Mouse (Mus musculus) macrophage (primary cell): ENCODE measurements around the gene Zfand2a. TPM values are rescaled to one million over a fixed set of nuclear protein-coding genes. Genes with fewer than 3 reads are reported as not detected.

Experiments used
- H3K27ac ChIP-seq: fragments of 350-480 bp; formaldehyde crosslinking; 2 replicates; pipeline ENCODE4 v1.9.0; 2021
- H3K36me3 ChIP-seq: fragments of 350-480 bp; formaldehyde crosslinking; 2 replicates; pipeline ENCODE4 v1.9.0; 2021; ENCODE audit errors: inconsistent target
- H3K4me3 ChIP-seq: fragments of 350-480 bp; formaldehyde crosslinking; 2 replicates; pipeline ENCODE4 v1.9.0; 2021; ENCODE audit errors: inconsistent target
- H3K79me2 ChIP-seq: fragments of 350-480 bp; formaldehyde crosslinking; 2 replicates; pipeline ENCODE4 v1.9.0; 2021; ENCODE audit errors: inconsistent target
- WGBS: methylation state at CpG from one replicate; pipeline ENCODE4 v1.1.7; 2026; ENCODE audit warnings: inconsistent platforms; ENCODE audit not compliant: missing documents; 5-methylcytosine and 5-hydroxymethylcytosine counted together
- polyA plus RNA-seq: library from polyadenylated mRNA; stranded (reverse); fragments of 250-400 nt; gene quantifications from 3 replicates; pipeline ENCODE4 v1.2.4, GENCODE M21; 2018; ENCODE audit warnings: inconsistent platforms

Gene Zfand2a
- polyA plus RNA-seq, 1 experiment from 2014 or later = 76.5 TPM

DNA sequence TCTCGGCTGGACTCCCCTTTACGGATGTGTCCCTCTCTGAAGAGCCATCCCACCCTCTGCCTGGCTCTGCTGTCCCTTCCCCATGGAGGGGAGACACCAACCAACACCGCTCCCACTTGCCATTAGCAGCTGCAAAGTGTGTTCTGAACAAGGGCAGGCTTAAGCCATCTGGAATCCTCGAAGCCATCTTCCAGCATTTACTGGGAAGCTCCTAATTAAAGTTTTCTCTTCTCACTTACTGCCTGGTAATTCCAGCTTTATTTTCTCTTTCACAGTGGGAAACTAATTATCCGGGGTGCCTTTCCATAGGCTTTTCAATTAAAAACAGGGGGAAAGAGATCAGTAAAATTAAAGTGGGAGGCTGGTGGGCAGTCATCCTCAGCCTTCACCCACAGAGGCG, 52.0 kb downstream of the Zfand2a start:
- H3K36me3 ChIP-seq = no peaks in the 10 kb centered on the region
- H3K4me3 ChIP-seq = no peak overlapping the region
- no peak overlapping the region for H3K27ac ChIP-seq
- H3K79me2 ChIP-seq = no peaks in the 10 kb centered on the region
- WGBS = 94% methylated on average over 6 of the region's 6 CpGs

DNA sequence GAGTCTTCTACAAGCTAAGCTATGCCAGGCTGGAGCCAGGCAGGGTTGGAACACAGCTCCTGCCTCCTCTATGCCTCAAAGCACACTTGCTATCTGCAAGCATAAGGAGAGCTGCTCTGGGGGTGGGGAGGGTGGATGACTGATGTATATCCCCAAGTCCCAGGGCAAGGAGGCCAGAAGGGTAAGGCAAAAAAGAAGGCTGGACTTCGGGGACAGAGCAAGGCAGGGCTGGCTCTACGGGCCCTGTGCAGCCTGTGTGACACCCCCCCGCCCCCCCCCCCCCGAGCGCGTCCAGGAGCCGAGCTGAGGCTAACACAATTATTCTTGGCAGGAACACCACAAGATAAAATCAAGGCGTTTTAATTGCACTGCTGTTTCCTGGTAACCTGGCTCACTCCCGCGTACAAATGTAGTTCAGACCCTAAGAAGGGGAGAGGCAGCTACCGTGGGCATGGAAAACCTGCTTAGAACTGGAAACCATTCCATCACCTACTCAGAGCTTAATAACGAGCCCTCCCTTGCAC, 54.5 kb downstream of the Zfand2a start:
- no peaks in the 10 kb centered on the region for H3K36me3 ChIP-seq
- no peak overlapping the region for H3K27ac ChIP-seq
- WGBS = 59% methylated on average over 8 of the region's 12 CpGs
- H3K79me2 ChIP-seq = no peaks in the 10 kb centered on the region
- H3K4me3 ChIP-seq = no peak overlapping the region

DNA sequence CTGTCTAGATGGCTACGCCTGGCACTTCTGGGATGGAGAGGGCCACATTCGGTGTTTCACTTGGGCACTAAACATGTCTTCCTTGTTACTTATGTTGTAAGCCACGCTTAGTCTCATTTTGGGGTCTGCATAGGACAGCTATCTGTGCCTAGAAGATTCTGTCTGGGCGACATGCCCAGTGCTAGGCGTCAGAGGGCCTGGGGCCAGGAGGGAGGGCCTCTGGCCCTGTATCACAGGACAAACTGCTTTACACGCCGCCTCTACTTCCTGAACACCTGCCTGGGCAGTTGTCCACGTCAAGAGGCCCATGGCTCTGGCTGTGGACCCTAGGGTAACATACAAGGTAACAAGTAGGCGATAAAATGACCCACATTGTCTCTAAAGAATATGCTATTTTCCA, 56.4 kb downstream of the Zfand2a start:
- Histone ChIP-seq H3K36me3 (no peaks in the 10 kb centered on the region), H3K4me3 (no peak overlapping the region), H3K79me2 (no peaks in the 10 kb centered on the region), H3K27ac (no peak overlapping the region)
- 84% methylated on average over 9 of the region's 9 CpGs for WGBS

DNA sequence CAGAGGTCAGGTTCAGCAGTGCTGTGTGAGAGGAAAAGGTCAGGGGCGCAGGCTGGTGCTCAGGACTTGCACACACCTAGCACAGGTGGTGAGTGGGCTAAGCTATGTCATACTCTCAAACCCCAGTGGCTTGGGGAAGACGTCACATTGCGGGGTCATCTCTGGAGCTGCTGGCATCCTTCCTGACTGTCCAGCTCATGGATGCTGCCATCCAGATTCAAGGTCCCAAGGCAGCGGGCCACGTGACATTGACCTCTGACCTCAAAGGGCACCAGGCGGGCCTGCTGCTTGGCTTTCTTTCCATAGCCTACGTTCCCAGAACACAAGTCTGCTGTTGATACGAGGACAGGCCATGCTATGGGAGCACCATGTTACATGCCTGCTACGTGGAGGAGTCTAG, 57.3 kb downstream of the Zfand2a start:
- Histone ChIP-seq H3K4me3 (no peak overlapping the region), H3K79me2 (no peaks in the 10 kb centered on the region), H3K36me3 (no peaks in the 10 kb centered on the region), H3K27ac (no peak overlapping the region)
- WGBS = 97% methylated on average over 9 of the region's 9 CpGs

DNA sequence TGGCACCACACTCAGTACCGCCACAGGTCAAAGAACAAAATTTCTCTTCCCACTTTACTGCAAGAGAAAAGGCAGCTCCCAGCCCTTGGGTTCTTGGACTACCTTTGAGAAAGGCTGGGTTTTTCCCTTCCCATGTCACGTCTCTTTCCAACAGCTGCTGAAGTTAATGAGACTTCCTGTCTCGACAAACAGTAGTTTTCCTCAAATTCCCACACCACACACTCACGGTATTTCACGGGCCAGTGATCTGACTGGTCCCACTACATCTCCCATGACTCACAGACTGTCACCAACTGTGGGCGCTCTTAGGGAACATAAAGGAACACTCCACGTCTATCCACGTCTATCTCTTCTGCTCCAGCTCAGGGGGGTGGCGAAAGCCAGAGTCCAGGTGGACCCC, 59.2 kb downstream of the Zfand2a start:
- Histone ChIP-seq H3K79me2 (no peaks in the 10 kb centered on the region), H3K36me3 (no peaks in the 10 kb centered on the region), H3K4me3 (no peak overlapping the region), H3K27ac (no peak overlapping the region)
- WGBS = 95% methylated on average over 8 of the region's 9 CpGs

DNA sequence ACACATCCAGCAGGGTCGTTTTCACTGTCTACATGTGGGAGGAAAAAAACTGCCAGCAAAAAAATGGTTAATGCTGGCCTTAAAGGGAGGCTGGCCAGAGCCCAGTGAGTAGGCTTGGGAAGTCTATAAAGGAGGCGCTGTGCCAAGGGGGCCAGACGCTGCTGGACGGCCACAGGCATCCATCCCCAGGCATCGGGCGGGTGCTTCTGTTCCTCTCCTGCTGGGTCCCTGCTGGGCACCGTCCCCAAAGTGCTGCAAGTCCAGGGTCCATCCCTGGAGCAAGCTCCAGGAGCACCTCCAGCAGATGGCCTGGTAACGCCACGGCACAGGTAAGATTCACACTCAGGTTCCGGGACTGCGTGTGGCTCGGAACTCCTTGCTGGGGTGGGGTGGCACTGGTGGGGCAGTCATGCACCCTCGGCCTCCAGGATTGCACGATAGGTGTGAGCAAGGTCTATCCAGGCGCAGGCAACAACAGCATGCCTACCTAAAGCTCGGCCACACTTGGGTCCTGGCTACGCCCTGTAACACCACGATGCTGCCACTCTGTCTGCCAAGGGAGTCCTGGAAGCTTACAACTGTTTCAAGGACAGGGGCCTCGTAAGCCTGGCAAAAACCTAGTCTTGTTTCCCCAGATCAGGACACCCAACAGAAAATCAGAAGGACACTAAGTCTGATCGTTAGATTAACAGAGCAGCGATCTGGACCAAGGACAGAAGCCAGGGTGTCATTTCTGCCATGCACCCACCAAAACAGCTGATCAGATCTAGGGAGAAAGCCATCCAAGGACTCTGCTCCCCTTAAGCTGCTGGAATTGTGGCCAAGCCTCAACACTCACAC, 61.1 kb downstream of the Zfand2a start, which contains the start of gene Gper1:
Gene Gper1 (plus strand): TSS at position 126 of the 840 bp plus-strand sequence.
- Histone ChIP-seq H3K79me2 (no peaks in the 10 kb centered on the region), H3K4me3 (no peak within 1 kb of the TSS), H3K27ac (no peak within 1 kb of the TSS), H3K36me3 (no peaks in the 10 kb centered on the region)
- WGBS = 95% methylated on average over 19 of the region's 21 CpGs

Other genes with a start within 250 kb of the Zfand2a start
- 20.1 to 39.0 TPM (median 34.2 TPM) in 3 replicates for gene Get4, start 232.2 kb downstream of the Zfand2a start, polyA plus RNA-seq
- 40.4 to 55.9 TPM (median 47.4 TPM) in 3 replicates for gene Adap1, start 158.9 kb downstream of the Zfand2a start, polyA plus RNA-seq
- 15.7 to 21.8 TPM (median 18.8 TPM) in 3 replicates for gene Cox19, start 133.1 kb downstream of the Zfand2a start, polyA plus RNA-seq
- gene Cyp2w1, start 131.9 kb downstream of the Zfand2a start, polyA plus RNA-seq = not detected in 3 replicates
- 14.0 to 34.3 TPM (median 20.6 TPM) in 3 replicates for gene Gpr146, start 106.9 kb downstream of the Zfand2a start, polyA plus RNA-seq
- 3.5 to 9.1 TPM (median 7.6 TPM) in 3 replicates for gene C130050O18Rik, start 79.3 kb downstream of the Zfand2a start, polyA plus RNA-seq
- gene Gper1, start 61.4 kb downstream of the Zfand2a start, polyA plus RNA-seq = not detected in 3 replicates
- 12.7 to 32.4 TPM (median 24.1 TPM) in 3 replicates for gene 3110082I17Rik, start 24.0 kb downstream of the Zfand2a start, polyA plus RNA-seq
- gene Uncx, start 58.9 kb upstream of the Zfand2a start, polyA plus RNA-seq = not detected in 3 replicates